Mouse (Mus musculus) megakaryocyte, adult 5-6 weeks (primary cell): Measurements from ENCODE around the gene Bicral. TPM values are rescaled to one million over a fixed set of nuclear protein-coding genes. Genes with fewer than 3 reads are reported as not detected.
"Not testable (repeated sequence)": the region's sequence is repeated elsewhere in the genome, so short reads cannot be mapped to it uniquely, and the experiment has no call there.

Experiments used
- ATAC-seq: 2 replicates; pipeline ENCODE4 v1.8.0; 2016; ENCODE audit warnings: mild to moderate bottlenecking, inconsistent platforms; ENCODE audit not compliant: poor library complexity, severe bottlenecking
- total RNA-seq, 2 experiments: library from RNA; stranded (forward) in 1 of 2; stranded (reverse) in 1 of 2; fragments of 153-499, 151-499 nt in 1 of 2; fragments of 221-1000, 200-1000 nt in 1 of 2; gene quantifications; 2 replicates each; pipeline versions ENCODE4 v1.2.3 to v1.2.4; 2015 to 2017

Gene Bicral
- total RNA-seq, 2 experiments from 2014 or later, result 21.1 to 25.2 TPM

DNA sequence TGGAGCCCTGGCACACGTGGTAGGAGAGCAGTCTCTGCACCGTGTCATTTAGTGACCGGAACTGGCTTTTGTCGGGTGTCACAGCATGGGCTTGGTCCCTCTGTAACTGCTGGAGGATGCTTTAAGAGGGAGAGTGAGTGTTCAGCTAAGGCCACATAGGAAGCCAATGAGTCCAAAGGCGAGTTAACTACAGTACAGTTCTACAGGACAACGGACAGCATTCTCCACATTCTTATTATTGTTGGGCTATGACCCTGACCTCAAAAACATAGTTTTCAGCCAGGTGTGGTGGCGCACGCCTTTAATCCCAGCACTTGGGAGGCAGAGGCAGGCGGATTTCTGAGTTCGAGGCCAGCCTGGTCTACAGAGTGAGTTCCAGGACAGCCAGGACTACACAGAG lies 49.9 kb downstream of the Bicral start:
- no peak for ATAC-seq

GRCm38 (mm10) chr17:46801761-46802160 lies 56.5 kb downstream of the Bicral start:
- ATAC-seq, result no peak

DNA sequence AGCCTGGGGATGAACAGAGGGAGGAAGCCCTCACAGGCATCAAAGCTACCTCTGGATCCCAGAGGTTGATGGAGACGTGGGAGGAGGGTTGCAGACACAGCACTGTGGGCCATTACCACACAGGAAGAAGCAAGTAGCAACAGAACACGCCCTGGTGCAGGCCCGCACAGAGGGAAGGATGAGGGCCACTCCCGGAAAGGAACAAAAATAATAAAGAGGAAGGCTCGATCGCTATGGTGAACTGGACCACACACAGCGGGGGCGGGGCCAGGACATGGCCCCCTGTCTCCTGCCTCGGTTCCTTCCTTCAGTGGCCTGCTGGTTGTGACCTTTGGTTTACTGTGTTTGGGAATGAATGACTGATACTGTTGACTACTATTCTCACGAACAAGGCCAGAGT lies 58.6 kb downstream of the Bicral start:
- peak; percentile 94 for ATAC-seq

GRCm38 (mm10) chr17:46797386-46797785 lies 60.9 kb downstream of the Bicral start:
- ATAC-seq, result no peak

- ATAC-seq, result no peak
These were observed 61.5 kb downstream of the Bicral start for GRCm38 (mm10) chr17:46796743-46797142.

DNA sequence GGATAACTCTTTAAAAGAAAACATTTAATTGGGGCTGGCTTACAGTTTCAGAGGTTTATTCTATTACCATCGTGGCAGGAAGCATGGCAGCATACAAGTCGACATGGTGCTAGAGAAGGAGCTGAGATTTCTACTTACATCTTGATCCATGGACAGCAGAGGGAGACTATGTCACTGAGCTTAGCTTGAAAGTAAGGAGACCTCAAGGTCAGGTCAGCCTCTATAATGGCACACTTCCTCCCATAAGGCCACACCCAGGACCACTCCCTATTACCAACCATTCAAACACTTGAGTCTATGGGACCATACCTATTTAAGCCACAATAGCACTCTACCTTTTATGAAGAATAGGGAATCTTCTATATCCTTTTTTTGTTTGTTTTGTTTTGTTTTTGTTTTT lies 65.3 kb downstream of the Bicral start:
- no peak for ATAC-seq

GRCm38 (mm10) chr17:46787974-46788373 lies 70.3 kb downstream of the Bicral start:
- ATAC-seq, result not testable (repeated sequence)

DNA sequence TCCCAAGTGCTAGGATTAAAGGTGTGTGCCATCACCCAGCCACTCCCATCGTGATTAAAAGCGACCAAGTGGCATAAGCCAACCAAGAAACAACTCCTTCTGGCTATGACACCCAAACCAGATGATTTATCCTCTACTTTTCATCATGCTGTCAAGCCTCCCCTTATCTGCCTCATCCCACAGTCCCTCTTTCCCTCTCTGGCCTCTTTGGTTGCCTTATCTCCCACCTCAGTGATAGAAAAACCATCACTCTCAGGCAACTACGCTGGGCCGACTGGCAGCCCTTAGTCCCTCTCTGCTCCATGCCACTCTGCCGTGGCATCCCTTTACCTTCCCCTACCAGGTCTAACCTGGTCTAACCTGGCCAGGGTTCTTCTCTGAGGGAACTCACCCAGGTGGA lies 71.3 kb downstream of the Bicral start:
- ATAC-seq, result no peak

DNA sequence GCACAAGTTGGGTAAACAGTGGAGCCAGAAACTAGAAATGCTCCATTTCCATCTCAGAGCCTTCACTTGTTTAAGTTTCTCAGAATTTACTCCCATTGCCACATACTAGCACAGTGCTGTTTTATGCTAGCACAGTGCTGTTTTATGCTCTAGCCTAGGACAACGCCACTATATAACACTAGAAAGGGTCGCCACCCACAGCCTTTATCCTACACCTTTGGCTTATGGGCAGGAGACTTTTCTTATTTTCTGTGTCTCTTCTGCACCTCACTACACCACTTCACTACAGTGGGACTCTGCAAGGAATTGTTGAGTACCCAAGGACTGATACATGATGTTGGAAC lies 75.1 kb downstream of the Bicral start:
- ATAC-seq, result no peak

GRCm38 (mm10) chr17:46782341-46783221 lies 75.7 kb downstream of the Bicral start, which contains the start of gene Rpl7l1:
TSS of gene Rpl7l1 (minus strand) at chr17:46782672.
- peak; percentile 96 for ATAC-seq

- no peak for ATAC-seq
These were observed 76.4 kb downstream of the Bicral start for GRCm38 (mm10) chr17:46781876-46782275.

- no peak for ATAC-seq
These were observed 82.2 kb downstream of the Bicral start for GRCm38 (mm10) chr17:46776087-46776486.

- no peak for ATAC-seq
These were observed 83.2 kb downstream of the Bicral start for GRCm38 (mm10) chr17:46775070-46775469.

GRCm38 (mm10) chr17:46774131-46774472 lies 84.2 kb downstream of the Bicral start:
- no peak for ATAC-seq

DNA sequence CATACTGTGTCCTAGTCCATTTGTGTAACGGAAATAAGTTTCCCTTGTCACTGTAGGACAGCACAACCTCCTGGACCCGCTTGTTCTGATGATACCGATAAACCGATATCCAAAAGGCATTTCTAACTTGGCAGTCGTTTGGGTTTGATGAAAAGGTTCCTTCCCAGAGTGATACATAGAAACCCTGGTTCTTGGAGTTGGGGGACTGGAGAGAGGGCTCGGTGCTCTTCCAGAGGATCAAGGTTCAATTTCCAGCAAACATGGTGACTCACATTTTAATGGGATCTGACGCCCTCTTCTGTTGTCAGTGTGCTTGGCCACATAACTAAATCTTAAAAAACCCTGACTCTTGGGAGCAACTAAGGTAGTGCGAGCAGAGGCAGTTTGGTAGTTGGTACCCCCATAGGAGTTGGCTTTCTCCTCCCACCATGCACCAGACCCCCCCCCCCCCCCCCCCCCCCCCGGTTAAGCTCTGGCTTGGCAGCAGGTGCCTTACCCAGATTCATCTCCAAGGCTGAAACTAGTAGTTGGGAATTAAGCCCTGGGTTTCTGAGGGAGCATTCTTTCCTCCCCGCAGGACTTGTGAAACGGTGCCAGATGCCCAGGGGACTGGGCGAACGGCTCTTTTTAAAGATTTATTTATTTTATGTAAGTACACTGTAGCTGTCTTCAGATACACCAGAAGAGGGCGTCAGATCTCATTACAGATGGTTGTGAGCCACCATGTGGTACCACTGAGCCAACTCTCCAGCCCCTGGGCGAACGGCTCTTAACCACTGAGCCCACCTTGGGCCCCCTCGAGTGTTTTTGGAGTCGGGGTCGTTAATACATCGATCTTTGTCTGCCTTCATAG lies 84.8 kb downstream of the Bicral start:
- ATAC-seq, result no peak

DNA sequence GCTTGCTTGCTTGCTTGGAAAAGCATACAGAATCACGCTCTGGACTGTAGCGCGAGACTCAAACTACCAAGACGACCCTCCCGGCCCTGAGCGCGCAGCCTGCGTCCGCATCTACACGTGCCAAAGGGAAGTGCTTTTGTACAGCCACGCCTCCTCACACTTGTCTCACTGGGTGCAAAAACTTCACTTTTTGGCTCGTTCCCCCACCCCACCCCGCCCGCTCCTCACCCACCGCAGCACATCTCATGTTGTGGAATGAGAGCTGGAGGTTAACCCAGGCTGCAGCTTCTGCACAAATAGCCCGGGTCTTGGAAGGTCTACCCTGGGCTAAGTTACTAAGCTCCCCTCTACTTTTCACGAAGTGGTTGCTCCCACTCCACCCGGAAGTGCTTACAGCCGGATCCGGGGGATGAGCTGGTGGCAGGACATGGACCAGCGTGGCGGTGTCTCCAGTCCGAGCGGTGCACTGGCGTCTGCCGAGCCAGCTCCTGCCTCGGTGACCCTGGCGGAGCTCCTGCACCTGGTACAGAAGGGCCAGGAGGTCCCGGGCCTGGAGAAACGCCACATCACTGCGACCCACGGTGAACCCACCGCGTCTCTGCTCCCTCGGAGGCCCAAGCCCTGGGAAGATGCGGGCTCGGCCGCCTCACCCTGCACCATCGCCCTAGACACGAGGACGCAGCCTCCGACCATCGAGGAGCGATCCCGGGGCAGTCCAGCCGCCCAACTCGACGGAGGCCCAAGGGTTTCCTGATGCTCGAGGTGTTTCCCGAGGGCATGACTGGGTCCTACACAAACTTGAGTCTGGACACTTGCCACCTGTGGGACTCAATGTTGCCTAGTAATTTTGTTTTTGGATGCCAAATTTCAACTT lies 85.6 kb downstream of the Bicral start, which contains the start of gene 2310039H08Rik:
Gene 2310039H08Rik, plus strand, starts transcription at position 232 of the 874 bp plus-strand sequence.
- ATAC-seq, result peak; percentile 89

DNA sequence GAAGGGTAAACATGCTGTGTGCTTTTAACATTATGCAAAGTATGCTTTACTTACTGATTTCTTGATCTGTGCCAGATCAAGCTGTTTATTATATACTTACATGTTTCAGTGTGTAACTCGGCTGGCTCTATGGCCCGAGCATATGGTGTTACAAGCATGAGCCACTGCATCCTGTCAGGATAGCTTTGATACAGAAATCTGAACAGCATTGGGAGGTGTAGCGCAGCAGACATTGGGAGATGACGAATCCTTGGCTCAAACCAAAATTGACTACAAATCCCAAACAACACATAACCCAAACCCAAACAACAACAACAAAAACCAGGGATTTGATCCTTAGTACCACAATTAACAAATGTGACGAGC lies 86.3 kb downstream of the Bicral start:
- no peak for ATAC-seq

DNA sequence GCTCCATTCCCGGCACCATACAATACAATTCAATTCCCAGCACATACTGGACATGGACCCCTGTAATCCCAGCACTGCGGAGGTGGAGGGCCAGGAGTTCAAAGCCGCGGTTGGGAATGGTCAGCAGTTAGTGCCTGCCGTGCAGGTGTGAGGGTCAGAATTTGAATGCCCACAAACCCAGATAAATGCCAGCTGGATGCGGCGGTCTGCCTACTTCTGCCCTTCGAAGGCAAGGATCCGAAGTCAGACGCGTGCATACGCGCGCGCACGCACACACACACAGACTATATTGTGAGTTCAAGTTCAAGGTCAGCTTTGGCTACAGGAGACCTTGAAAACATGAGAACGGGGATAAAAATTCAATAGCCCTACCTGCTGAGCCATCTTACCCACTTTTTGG lies 86.7 kb downstream of the Bicral start:
- ATAC-seq, result no peak

- no peak for ATAC-seq
These were observed 87.3 kb downstream of the Bicral start for GRCm38 (mm10) chr17:46771025-46771424.

DNA sequence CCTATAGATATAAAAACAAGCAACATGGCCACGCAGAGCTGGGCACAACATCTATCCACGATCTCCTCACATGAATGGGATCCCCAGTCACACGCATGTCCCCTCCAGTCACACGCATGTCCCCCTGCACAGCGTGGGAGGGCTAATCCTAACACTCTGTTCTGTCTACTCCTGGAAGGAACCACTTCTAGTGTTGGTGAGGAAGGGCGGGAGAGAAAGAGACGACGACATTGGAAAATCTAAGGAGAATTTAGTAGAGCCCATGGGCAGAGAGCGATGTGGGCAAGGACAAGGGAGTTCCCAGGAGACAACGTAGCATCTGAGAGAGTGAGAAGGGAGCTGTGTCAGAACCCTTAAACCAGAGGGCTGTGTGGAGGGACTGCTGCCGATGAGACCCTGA lies 87.7 kb downstream of the Bicral start:
- ATAC-seq, result no peak

GRCm38 (mm10) chr17:46767868-46768267 lies 90.4 kb downstream of the Bicral start:
- ATAC-seq, result 0 out of 2 replicates have a peak, but pooled peaks have one; percentile 4
